Mouse (Mus musculus) heart, adult 8-10 months (tissue): ENCODE results near the gene Prex1. TPM values are rescaled to one million over a fixed set of nuclear protein-coding genes. Genes with fewer than 3 reads are reported as not detected.
A peak's percentile ranks its signal among the peaks of the same experiment; 100 is the strongest.

Experiments used
- DNase-seq: peaks from one replicate; pipeline ENCODE4 v3.0.0; 2022; ENCODE audit warnings: low spot score
- total RNA-seq, 4 experiments: library from RNA; stranded (reverse); gene quantifications; 2 replicates each; pipeline ENCODE4 v1.2.4; 2022

Prex1 gene
- total RNA-seq, 4 experiments from 2014 or later = 4.2 to 5.4 (median 4.8) TPM

GRCm38 (mm10) chr2:166517392-166518174 lies 196.0 kb downstream of the Prex1 start:
- DNase-seq = peak; percentile 69

GRCm38 (mm10) chr2:166516818-166517353 lies 196.7 kb downstream of the Prex1 start:
- no peak for DNase-seq

Other genes with a start within 250 kb of the Prex1 start
- 1 to 10 TPM; 1.3 to 3.2 (median 1.9) TPM for gene Trp53rkb, start 78.7 kb upstream of the Prex1 start, total RNA-seq
- 10 to 100 TPM; 43.4 to 53.9 (median 47.4) TPM for gene Arfgef2, start 91.8 kb upstream of the Prex1 start, total RNA-seq
- 10 to 100 TPM; 36.1 to 50.8 (median 40.1) TPM for gene Cse1l, start 192.2 kb upstream of the Prex1 start, total RNA-seq